Mouse (Mus musculus): Measurements from ENCODE around the gene A630001G21Rik. TPM values are rescaled to one million over a fixed set of nuclear protein-coding genes. Genes with fewer than 3 reads are reported as not detected.

A630001G21Rik gene
- polyA plus RNA-seq, 1 experiment from 2014 or later = 1.3 TPM

DNA sequence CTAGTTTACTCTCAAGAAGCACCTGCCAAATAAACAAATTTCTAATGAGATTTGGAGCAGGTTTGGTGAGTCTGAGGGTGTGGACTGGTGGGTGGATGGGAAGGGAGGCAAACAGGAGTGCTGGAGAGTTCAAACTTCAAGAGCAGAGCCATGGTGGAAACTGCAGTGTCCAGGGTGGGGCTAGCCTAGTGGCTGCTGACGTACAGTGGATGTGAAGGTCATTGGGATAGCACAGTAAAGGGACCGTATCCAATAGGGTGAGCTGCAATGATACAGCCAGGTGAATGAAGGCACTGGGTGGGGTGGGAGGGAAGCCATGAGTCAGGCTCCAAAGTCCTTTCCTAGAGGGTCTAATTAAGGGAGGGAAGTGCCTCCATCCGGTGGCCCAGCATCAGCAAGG, 12.1 kb upstream of the A630001G21Rik start:
- DNase-seq (ENCODE audit: low spot score) = no peak
- Histone ChIP-seq H3K27ac (ENCODE audit: low read depth, low read length) (no peak overlapping the region), H3K9ac (ENCODE audit: low read length) (no peak overlapping the region), H3K27me3 (ENCODE audit: control insufficient read depth, insufficient read depth, low read length) (no peaks in the 10 kb centered on the region), H3K4me3 (ENCODE audit: low read depth, low read length) (no peak overlapping the region), H3K9me3 (ENCODE audit: control insufficient read depth, low read length) (no peaks in the 10 kb centered on the region), H3K4me2 (ENCODE audit: low read depth, low read length, severe bottlenecking) (no peak overlapping the region), H3K4me1 (replicated peaks; ENCODE audit: control insufficient read depth, insufficient read depth, low read length) (no peaks in the 10 kb centered on the region), H3K36me3 (ENCODE audit: control insufficient read depth, insufficient read depth, low read length) (no peaks in the 10 kb centered on the region)
- 86% methylated on average over 3 of the region's 3 CpGs for WGBS
- ATAC-seq (replicated peaks; ENCODE audit: low FRiP score) = no peak

DNA sequence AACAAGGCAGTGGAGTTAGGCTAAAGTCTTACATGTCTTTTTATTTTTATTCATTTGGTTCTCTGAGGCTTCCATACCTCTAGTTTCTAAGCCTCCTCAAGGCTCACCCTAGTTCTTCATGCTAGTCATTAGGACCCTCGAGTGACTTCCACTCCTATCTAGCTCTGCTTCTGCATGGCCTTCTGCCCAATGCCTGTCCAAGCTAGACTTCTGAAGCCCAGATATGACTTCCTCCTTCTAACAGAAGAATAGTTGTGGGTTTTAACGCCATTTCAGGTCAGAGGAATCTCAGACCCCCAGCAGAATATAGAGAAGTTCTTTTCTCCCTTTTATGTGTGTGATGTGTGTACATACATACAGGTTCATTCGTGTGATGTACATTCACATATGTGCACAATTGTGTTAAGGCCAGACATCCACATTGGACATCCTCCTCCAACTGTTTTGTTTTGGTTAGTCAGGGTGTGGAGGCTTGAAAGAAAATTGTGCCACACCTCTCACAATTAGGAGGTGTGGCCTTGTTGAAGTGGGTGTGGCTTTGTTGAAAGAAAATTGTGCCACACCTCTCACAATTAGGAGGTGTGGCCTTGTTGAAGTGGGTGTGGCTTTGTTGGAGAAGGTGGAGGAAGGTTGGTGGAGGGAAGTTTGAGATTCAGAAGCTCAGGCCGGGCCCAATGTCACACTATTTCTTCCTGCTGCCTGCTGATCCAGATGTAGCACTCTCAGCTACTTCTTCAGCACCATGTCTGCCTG, 1.2 kb upstream of the A630001G21Rik start:
- no peak overlapping the region for H3K27ac ChIP-seq (ENCODE audit: low read depth, low read length)
- DNase-seq (ENCODE audit: low spot score) = no peak
- H3K27me3 ChIP-seq (ENCODE audit: control insufficient read depth, insufficient read depth, low read length) = no peaks in the 10 kb centered on the region
- ATAC-seq (replicated peaks; ENCODE audit: low FRiP score) = no peak
- 78% methylated on average over 4 of the region's 4 CpGs for WGBS
- no peak overlapping the region for H3K4me2 ChIP-seq (ENCODE audit: low read depth, low read length, severe bottlenecking)
- H3K4me3 ChIP-seq (ENCODE audit: low read depth, low read length) = no peak overlapping the region
- no peak overlapping the region for H3K9ac ChIP-seq (ENCODE audit: low read length)
- H3K9me3 ChIP-seq (ENCODE audit: control insufficient read depth, low read length) = no peaks in the 10 kb centered on the region
- H3K4me1 ChIP-seq (replicated peaks; ENCODE audit: control insufficient read depth, insufficient read depth, low read length) = no peaks in the 10 kb centered on the region
- H3K36me3 ChIP-seq (ENCODE audit: control insufficient read depth, insufficient read depth, low read length) = no peaks in the 10 kb centered on the region

- DNase-seq (ENCODE audit: low spot score) (no peak), ATAC-seq (replicated peaks; ENCODE audit: low FRiP score) (no peak)
- H3K27me3 ChIP-seq (ENCODE audit: control insufficient read depth, insufficient read depth, low read length) = no peaks in the 10 kb centered on the region
- no peak overlapping the region for H3K27ac ChIP-seq (ENCODE audit: low read depth, low read length)
- no peak overlapping the region for H3K4me2 ChIP-seq (ENCODE audit: low read depth, low read length, severe bottlenecking)
- no peak overlapping the region for H3K4me3 ChIP-seq (ENCODE audit: low read depth, low read length)
- no peak overlapping the region for H3K9ac ChIP-seq (ENCODE audit: low read length)
- H3K9me3 ChIP-seq (ENCODE audit: control insufficient read depth, low read length) = no peaks in the 10 kb centered on the region
- H3K4me1 ChIP-seq (replicated peaks; ENCODE audit: control insufficient read depth, insufficient read depth, low read length) = no peaks in the 10 kb centered on the region
- no peaks in the 10 kb centered on the region for H3K36me3 ChIP-seq (ENCODE audit: control insufficient read depth, insufficient read depth, low read length)
- 76% methylated on average over 3 of the region's 3 CpGs for WGBS
Measured at GRCm38 (mm10) chr1:85779012-85779411, 569 bp upstream of the A630001G21Rik start.

DNA sequence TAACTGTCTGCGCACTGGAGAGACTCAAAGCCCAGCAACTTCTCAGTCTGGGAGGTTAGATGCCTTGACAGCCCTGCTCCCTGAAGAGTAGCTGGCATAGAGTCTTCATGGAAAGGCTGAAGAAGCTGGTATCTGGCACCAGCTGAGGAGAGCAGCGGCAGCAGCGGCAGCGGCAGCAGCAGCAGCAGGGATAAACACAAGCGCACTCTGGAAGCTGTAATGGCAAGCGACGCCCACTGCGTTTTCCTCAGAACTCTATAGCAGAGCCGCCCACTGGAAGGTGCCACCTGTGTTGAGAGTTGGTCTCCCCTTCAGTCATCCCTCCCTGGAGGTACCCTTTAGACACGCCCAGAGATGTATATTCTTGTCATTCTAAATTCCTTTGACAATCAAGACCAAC, 2.3 kb downstream of the A630001G21Rik start:
- ATAC-seq (replicated peaks; ENCODE audit: low FRiP score) (no peak), DNase-seq (ENCODE audit: low spot score) (no peak)
- H3K36me3 ChIP-seq (ENCODE audit: control insufficient read depth, insufficient read depth, low read length) = no peaks in the 10 kb centered on the region
- H3K4me3 ChIP-seq (ENCODE audit: low read depth, low read length) = no peak overlapping the region
- no peak overlapping the region for H3K4me2 ChIP-seq (ENCODE audit: low read depth, low read length, severe bottlenecking)
- H3K9me3 ChIP-seq (ENCODE audit: control insufficient read depth, low read length) = no peaks in the 10 kb centered on the region
- no peaks in the 10 kb centered on the region for H3K4me1 ChIP-seq (replicated peaks; ENCODE audit: control insufficient read depth, insufficient read depth, low read length)
- WGBS = 58% methylated on average over 10 of the region's 10 CpGs
- H3K27me3 ChIP-seq (ENCODE audit: control insufficient read depth, insufficient read depth, low read length) = no peaks in the 10 kb centered on the region
- no peak overlapping the region for H3K27ac ChIP-seq (ENCODE audit: low read depth, low read length)
- H3K9ac ChIP-seq (ENCODE audit: low read length) = no peak overlapping the region

GRCm38 (mm10) chr1:85775136-85775535, 3.3 kb downstream of the A630001G21Rik start:
- Histone ChIP-seq H3K27me3 (ENCODE audit: control insufficient read depth, insufficient read depth, low read length) (no peaks in the 10 kb centered on the region), H3K36me3 (ENCODE audit: control insufficient read depth, insufficient read depth, low read length) (no peaks in the 10 kb centered on the region), H3K27ac (ENCODE audit: low read depth, low read length) (no peak overlapping the region), H3K9ac (ENCODE audit: low read length) (no peak overlapping the region), H3K4me2 (ENCODE audit: low read depth, low read length, severe bottlenecking) (no peak overlapping the region), H3K4me3 (ENCODE audit: low read depth, low read length) (no peak overlapping the region), H3K9me3 (ENCODE audit: control insufficient read depth, low read length) (no peaks in the 10 kb centered on the region), H3K4me1 (replicated peaks; ENCODE audit: control insufficient read depth, insufficient read depth, low read length) (no peaks in the 10 kb centered on the region)
- ATAC-seq (replicated peaks; ENCODE audit: low FRiP score) (no peak), DNase-seq (ENCODE audit: low spot score) (no peak)
- WGBS = 94% methylated on average over 7 of the region's 7 CpGs

GRCm38 (mm10) chr1:85771976-85772375, 6.5 kb downstream of the A630001G21Rik start:
- no peak overlapping the region for H3K4me3 ChIP-seq (ENCODE audit: low read depth, low read length)

GRCm38 (mm10) chr1:85767754-85768153, 10.7 kb downstream of the A630001G21Rik start:
- 70% methylated on average over 1 of the region's 1 CpGs for WGBS
- DNase-seq (ENCODE audit: low spot score) (no peak), ATAC-seq (replicated peaks; ENCODE audit: low FRiP score) (no peak)
- Histone ChIP-seq H3K27ac (ENCODE audit: low read depth, low read length) (no peak overlapping the region), H3K4me2 (ENCODE audit: low read depth, low read length, severe bottlenecking) (no peak overlapping the region), H3K27me3 (ENCODE audit: control insufficient read depth, insufficient read depth, low read length) (no peaks in the 10 kb centered on the region), H3K9ac (ENCODE audit: low read length) (no peak overlapping the region), H3K4me1 (replicated peaks; ENCODE audit: control insufficient read depth, insufficient read depth, low read length) (no peaks in the 10 kb centered on the region), H3K4me3 (ENCODE audit: low read depth, low read length) (no peak overlapping the region), H3K9me3 (ENCODE audit: control insufficient read depth, low read length) (no peaks in the 10 kb centered on the region), H3K36me3 (ENCODE audit: control insufficient read depth, insufficient read depth, low read length) (no peaks in the 10 kb centered on the region)

More at GRCm38 (mm10) chr1:85771976-85772375, 6.5 kb downstream of the A630001G21Rik start:
- 81% methylated on average over 3 of the region's 3 CpGs for WGBS
- Histone ChIP-seq H3K4me2 (ENCODE audit: low read depth, low read length, severe bottlenecking) (no peak overlapping the region), H3K27me3 (ENCODE audit: control insufficient read depth, insufficient read depth, low read length) (no peaks in the 10 kb centered on the region), H3K36me3 (ENCODE audit: control insufficient read depth, insufficient read depth, low read length) (no peaks in the 10 kb centered on the region), H3K9me3 (ENCODE audit: control insufficient read depth, low read length) (no peaks in the 10 kb centered on the region), H3K4me1 (replicated peaks; ENCODE audit: control insufficient read depth, insufficient read depth, low read length) (no peaks in the 10 kb centered on the region), H3K9ac (ENCODE audit: low read length) (no peak overlapping the region), H3K27ac (ENCODE audit: low read depth, low read length) (no peak overlapping the region)
- DNase-seq (ENCODE audit: low spot score) = no peak
- ATAC-seq (replicated peaks; ENCODE audit: low FRiP score) = no peak

GRCm38 (mm10) chr1:85766120-85766519, 12.3 kb downstream of the A630001G21Rik start:
- no peak for ATAC-seq (replicated peaks; ENCODE audit: low FRiP score)
- no peak overlapping the region for H3K4me2 ChIP-seq (ENCODE audit: low read depth, low read length, severe bottlenecking)
- no peak overlapping the region for H3K9ac ChIP-seq (ENCODE audit: low read length)
- no peaks in the 10 kb centered on the region for H3K9me3 ChIP-seq (ENCODE audit: control insufficient read depth, low read length)
- no peaks in the 10 kb centered on the region for H3K27me3 ChIP-seq (ENCODE audit: control insufficient read depth, insufficient read depth, low read length)
- H3K4me1 ChIP-seq (replicated peaks; ENCODE audit: control insufficient read depth, insufficient read depth, low read length) = no peaks in the 10 kb centered on the region
- no peak for DNase-seq (ENCODE audit: low spot score)
- no peak overlapping the region for H3K4me3 ChIP-seq (ENCODE audit: low read depth, low read length)
- H3K27ac ChIP-seq (ENCODE audit: low read depth, low read length) = no peak overlapping the region
- 79% methylated on average over 3 of the region's 3 CpGs for WGBS
- no peaks in the 10 kb centered on the region for H3K36me3 ChIP-seq (ENCODE audit: control insufficient read depth, insufficient read depth, low read length)

DNA sequence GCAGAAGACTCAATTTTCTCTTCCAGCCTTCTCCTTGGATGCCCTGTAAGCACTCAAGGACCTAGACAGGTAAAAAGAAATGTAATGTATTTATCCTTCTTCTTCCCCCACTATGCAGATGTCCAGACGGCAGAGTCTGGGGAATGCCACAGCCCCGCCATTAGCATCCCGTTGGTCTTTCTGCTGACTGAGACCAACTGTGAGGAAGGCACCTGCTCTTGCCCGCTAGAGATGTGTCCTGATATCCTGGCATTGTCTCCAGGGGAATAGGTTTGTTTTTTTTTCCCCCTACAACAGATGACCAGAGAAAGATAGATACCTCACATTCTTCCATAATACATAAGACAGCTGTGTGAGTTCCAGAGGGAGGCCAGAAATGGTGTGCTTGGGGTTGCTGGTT, 14.2 kb downstream of the A630001G21Rik start:
- Histone ChIP-seq H3K4me3 (ENCODE audit: low read depth, low read length) (no peak overlapping the region), H3K36me3 (ENCODE audit: control insufficient read depth, insufficient read depth, low read length) (no peaks in the 10 kb centered on the region), H3K9ac (ENCODE audit: low read length) (no peak overlapping the region), H3K27me3 (ENCODE audit: control insufficient read depth, insufficient read depth, low read length) (no peaks in the 10 kb centered on the region), H3K4me1 (replicated peaks; ENCODE audit: control insufficient read depth, insufficient read depth, low read length) (no peaks in the 10 kb centered on the region), H3K9me3 (ENCODE audit: control insufficient read depth, low read length) (no peaks in the 10 kb centered on the region), H3K27ac (ENCODE audit: low read depth, low read length) (no peak overlapping the region), H3K4me2 (ENCODE audit: low read depth, low read length, severe bottlenecking) (no peak overlapping the region)
- WGBS = 85% methylated on average over 4 of the region's 4 CpGs
- DNase-seq (ENCODE audit: low spot score) (no peak), ATAC-seq (replicated peaks; ENCODE audit: low FRiP score) (no peak)
